Mouse (Mus musculus) kidney, embryonic 16.5 days (tissue): ENCODE measurements at regions not wholly inside any gene's neighbourhood (a gene's known extent, or its start where the extent isn't known, plus 50 kb on each side); places are given as distances from the start of the nearest gene placed in this dataset.

Experiments used
- ATAC-seq: fragments of 200-750 bp; cut with Nextera tagmentation; 2 replicates; pipeline ENCODE4 v1.8.0; 2017; ENCODE audit warnings: moderate TSS enrichment; ENCODE audit not compliant: low FRiP score, low TSS enrichment
- H3K27ac ChIP-seq: fragments of 300-500 bp; sonication (generic); 2 replicates; pipeline ENCODE4 v1.5.1; 2014; ENCODE audit warnings: low read length
- H3K27me3 ChIP-seq: fragments of 300-500 bp; sonication (generic); 2 replicates; pipeline ENCODE4 v1.6.1; 2014; ENCODE audit warnings: low read length, control low read depth, mixed read lengths; ENCODE audit not compliant: insufficient read depth
- H3K36me3 ChIP-seq: fragments of 300-500 bp; sonication (generic); 2 replicates; pipeline ENCODE4 v1.6.1; 2014; ENCODE audit warnings: low read length, control low read depth, mixed read lengths; ENCODE audit not compliant: insufficient read depth
- H3K4me1 ChIP-seq: fragments of 300-500 bp; sonication (generic); 2 replicates; pipeline ENCODE4 v1.6.1; 2014; ENCODE audit warnings: low read length, control low read depth, mixed read lengths; ENCODE audit not compliant: insufficient read depth
- H3K4me2 ChIP-seq: fragments of 300-500 bp; sonication (generic); replicated peaks from 2 replicates; pipeline ENCODE4 v1.6.1; 2014; ENCODE audit warnings: low read depth, low read length
- H3K4me3 ChIP-seq: fragments of 300-500 bp; sonication (generic); 2 replicates; pipeline ENCODE4 v1.5.1; 2014; ENCODE audit warnings: mild to moderate bottlenecking, low read length
- H3K9ac ChIP-seq: fragments of 300-500 bp; sonication (generic); replicated peaks from 2 replicates; pipeline ENCODE4 v1.6.1; 2014; ENCODE audit warnings: low read length
- H3K9me3 ChIP-seq: fragments of 300-500 bp; sonication (generic); 2 replicates; pipeline ENCODE4 v1.6.1; 2016; ENCODE audit warnings: low read length, control low read depth
- WGBS: fragments of 180-500 bp; shearing (Covaris S2); extraction: QIAGEN DNeasy Blood & Tissue Kit; methylation state at CpG from one replicate; pipeline ENCODE4 v1.1.7; 2014; 5-methylcytosine and 5-hydroxymethylcytosine counted together

DNA sequence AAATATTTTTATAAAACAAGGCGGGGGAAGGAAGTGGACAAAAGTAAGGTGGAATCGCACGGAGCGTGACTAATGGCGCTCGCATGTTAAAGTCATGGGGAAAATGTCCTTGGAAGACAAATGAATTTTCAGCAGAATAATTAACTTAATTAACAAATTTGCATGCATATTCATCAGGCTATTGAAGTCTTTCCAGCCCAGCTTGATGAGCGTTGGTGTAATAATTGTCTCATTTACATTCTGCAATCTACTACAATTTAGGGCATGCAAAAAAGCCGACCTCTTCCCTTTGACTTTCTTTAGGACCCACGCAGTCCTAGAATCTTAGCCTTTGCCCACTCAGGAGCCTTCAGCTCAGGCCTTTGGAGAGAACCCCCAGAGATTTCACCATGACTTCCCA lies 101.5 kb downstream of the Neurod6 start:
- Histone ChIP-seq H3K27me3 (no peaks in the 10 kb centered on the region), H3K4me1 (no peaks in the 10 kb centered on the region), H3K4me2 (no peak overlapping the region), H3K4me3 (no peak overlapping the region), H3K36me3 (no peaks in the 10 kb centered on the region), H3K9me3 (no peaks in the 10 kb centered on the region), H3K9ac (no peak overlapping the region), H3K27ac (no peak overlapping the region)
- WGBS = 70% methylated on average over 9 of the region's 9 CpGs
- ATAC-seq = no peak

DNA sequence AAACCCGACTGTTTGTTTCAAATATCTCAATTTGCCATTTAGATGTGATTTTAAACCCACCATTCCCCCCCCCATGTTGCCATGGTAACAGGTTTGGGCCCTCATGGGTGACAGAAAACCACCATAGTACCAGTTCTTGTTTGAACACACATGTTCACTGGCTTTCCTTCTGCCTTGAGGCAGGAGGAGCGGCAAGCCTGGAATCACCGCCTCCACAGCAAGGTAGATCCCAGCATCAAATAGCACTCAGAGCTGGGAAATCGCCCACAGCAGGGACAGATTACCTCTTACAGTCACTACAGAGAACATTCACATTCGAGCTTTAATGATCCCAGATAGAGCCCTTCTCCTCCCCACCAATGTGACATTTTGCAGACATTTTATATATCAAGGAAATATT lies 102.0 kb downstream of the Neurod6 start:
- WGBS = 56% methylated on average over 5 of the region's 5 CpGs
- Histone ChIP-seq H3K9ac (no peak overlapping the region), H3K4me3 (no peak overlapping the region), H3K4me1 (no peaks in the 10 kb centered on the region), H3K4me2 (no peak overlapping the region), H3K27me3 (no peaks in the 10 kb centered on the region), H3K27ac (no peak overlapping the region), H3K9me3 (no peaks in the 10 kb centered on the region), H3K36me3 (no peaks in the 10 kb centered on the region)
- ATAC-seq = no peak

DNA sequence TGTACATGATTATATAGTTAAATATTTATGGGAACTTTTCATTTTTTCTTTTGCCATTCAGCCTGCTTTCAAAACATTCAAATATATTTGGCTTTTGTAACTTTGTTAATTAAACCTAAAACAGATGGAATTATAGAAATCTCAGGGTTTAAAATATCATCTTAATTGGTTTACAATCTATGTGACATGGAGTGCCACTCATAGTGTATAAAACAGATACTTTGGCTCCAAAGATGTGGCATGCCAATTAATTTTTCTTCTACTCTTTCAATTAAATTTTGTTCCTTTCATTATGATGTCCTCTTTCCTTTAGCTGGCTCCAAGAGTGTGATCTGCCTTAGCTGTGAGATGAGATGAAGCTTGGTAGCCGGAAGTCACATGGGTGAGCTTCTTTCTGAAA lies 103.0 kb downstream of the Neurod6 start:
- no peak for ATAC-seq

GRCm38 (mm10) chr6:55567521-55567920 lies 113.5 kb downstream of the Neurod6 start:
- H3K36me3 ChIP-seq = no peaks in the 10 kb centered on the region
- H3K27ac ChIP-seq = no peak overlapping the region
- no peak overlapping the region for H3K9ac ChIP-seq
- ATAC-seq = no peak
- no peak overlapping the region for H3K4me3 ChIP-seq
- 80% methylated on average over 2 of the region's 2 CpGs for WGBS
- no peak overlapping the region for H3K4me2 ChIP-seq
- no peaks in the 10 kb centered on the region for H3K9me3 ChIP-seq
- no peaks in the 10 kb centered on the region for H3K27me3 ChIP-seq
- no peaks in the 10 kb centered on the region for H3K4me1 ChIP-seq

More for the DNA sequence above, 103.0 kb downstream of the Neurod6 start:
- Histone ChIP-seq H3K4me3 (no peak overlapping the region), H3K4me2 (no peak overlapping the region), H3K9me3 (no peaks in the 10 kb centered on the region), H3K36me3 (no peaks in the 10 kb centered on the region), H3K27ac (no peak overlapping the region), H3K27me3 (no peaks in the 10 kb centered on the region), H3K9ac (no peak overlapping the region), H3K4me1 (no peaks in the 10 kb centered on the region)
- 91% methylated on average over 1 of the region's 1 CpGs for WGBS

DNA sequence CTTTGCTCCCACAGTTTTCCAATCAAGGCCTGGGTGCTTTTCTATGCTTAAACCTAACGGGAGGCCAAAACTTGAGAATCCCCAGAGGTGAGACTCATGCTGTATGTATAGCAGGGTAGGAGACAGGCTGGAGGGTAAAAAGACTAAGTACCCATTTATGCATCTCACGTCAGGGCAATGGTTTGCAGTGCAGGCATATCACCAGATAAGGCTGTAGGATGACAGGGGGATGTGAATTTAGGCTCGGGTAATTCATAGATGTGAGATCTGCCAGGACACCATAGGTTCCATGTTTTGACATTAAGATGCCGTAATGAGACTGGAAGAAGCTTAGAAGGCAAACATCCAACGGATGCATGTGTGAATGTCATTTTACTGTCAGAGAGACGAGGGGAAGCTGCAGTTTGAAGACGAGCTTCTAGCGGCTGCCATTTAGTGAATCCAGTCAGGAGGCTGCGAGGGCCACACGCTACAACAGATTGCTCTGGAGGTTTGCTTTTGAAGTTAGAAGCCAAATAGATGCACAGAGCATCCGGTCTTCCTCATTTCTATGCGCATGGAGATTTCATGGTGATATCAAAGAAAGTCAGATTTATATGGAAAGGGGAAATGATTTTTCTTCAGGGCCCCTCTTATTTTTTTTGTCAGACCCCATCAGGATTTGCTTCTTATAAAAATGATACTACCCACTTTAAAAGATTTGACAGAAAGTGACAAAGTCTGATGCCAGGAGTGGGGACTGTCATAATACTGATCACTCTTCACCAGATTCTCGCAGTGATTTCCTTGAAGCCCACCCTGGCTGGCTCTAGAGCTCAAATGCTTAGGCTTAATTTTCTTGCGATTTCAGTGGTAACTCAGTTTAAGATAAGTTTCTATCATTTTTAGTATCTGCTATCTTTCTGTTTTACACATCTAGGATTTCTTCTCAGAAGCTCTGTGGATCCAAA lies 113.8 kb downstream of the Adcyap1r1 start:
- Histone ChIP-seq H3K4me2 (no peak overlapping the region), H3K9me3 (no peaks in the 10 kb centered on the region), H3K4me3 (no peak overlapping the region), H3K4me1 (no peaks in the 10 kb centered on the region), H3K36me3 (no peaks in the 10 kb centered on the region), H3K9ac (no peak overlapping the region), H3K27me3 (no peaks in the 10 kb centered on the region), H3K27ac (no peak overlapping the region)
- 76% methylated on average over 14 of the region's 14 CpGs for WGBS
- no peak for ATAC-seq

GRCm38 (mm10) chr6:55560606-55561005 lies 108.8 kb downstream of the Adcyap1r1 start:
- no peaks in the 10 kb centered on the region for H3K4me1 ChIP-seq
- WGBS = 66% methylated on average over 5 of the region's 5 CpGs

GRCm38 (mm10) chr6:55559797-55560196 lies 108.0 kb downstream of the Adcyap1r1 start:
- Histone ChIP-seq H3K9ac (no peak overlapping the region), H3K9me3 (no peaks in the 10 kb centered on the region), H3K4me1 (no peaks in the 10 kb centered on the region), H3K4me3 (no peak overlapping the region), H3K36me3 (no peaks in the 10 kb centered on the region), H3K27ac (no peak overlapping the region), H3K27me3 (no peaks in the 10 kb centered on the region), H3K4me2 (no peak overlapping the region)
- no peak for ATAC-seq
- 88% methylated on average over 11 of the region's 11 CpGs for WGBS

More at GRCm38 (mm10) chr6:55560606-55561005, 108.8 kb downstream of the Adcyap1r1 start:
- Histone ChIP-seq H3K4me3 (no peak overlapping the region), H3K27me3 (no peaks in the 10 kb centered on the region), H3K9ac (no peak overlapping the region), H3K9me3 (no peaks in the 10 kb centered on the region), H3K27ac (no peak overlapping the region), H3K36me3 (no peaks in the 10 kb centered on the region), H3K4me2 (no peak overlapping the region)
- no peak for ATAC-seq
